Mouse (Mus musculus) kidney, postnatal 0 days (tissue): ENCODE results near the gene Arl2bp. TPM values are rescaled to one million over a fixed set of nuclear protein-coding genes. Genes with fewer than 3 reads are reported as not detected.

Source experiments
- ATAC-seq: fragments of 200-750 bp; cut with Nextera tagmentation; replicated peaks from 2 replicates; pipeline ENCODE4 v1.8.0; 2017; ENCODE audit warnings: low read depth, moderate number of reproducible peaks, moderate TSS enrichment, moderate library complexity; ENCODE audit not compliant: low FRiP score
- DNase-seq: peaks from one replicate; pipeline ENCODE4 v3.0.0-alpha.2; 2016; ENCODE audit warnings: low spot score
- H3K27ac ChIP-seq: fragments of 300-500 bp; sonication (generic); 2 replicates; pipeline ENCODE4 v1.5.1; 2014; ENCODE audit warnings: mild to moderate bottlenecking
- H3K27me3 ChIP-seq: fragments of 300-500 bp; sonication (generic); 2 replicates; pipeline ENCODE4 v1.6.1; 2014; ENCODE audit warnings: low read length, mixed read lengths; ENCODE audit not compliant: insufficient read depth
- H3K36me3 ChIP-seq: fragments of 300-500 bp; sonication (generic); 2 replicates; pipeline ENCODE4 v1.6.1; 2014; ENCODE audit warnings: low read length, mixed read lengths; ENCODE audit not compliant: insufficient read depth
- H3K4me1 ChIP-seq: fragments of 300-500 bp; sonication (generic); replicated peaks from 2 replicates; pipeline ENCODE4 v1.6.1; 2014; ENCODE audit warnings: antibody characterized with exemption, low read length, mixed read lengths; ENCODE audit not compliant: insufficient read depth
- H3K4me2 ChIP-seq: fragments of 300-500 bp; sonication (generic); 2 replicates; pipeline ENCODE4 v1.6.1; 2014; ENCODE audit warnings: mild to moderate bottlenecking, low read length, moderate library complexity, mixed read lengths
- H3K4me3 ChIP-seq: fragments of 300-500 bp; sonication (generic); replicated peaks from 2 replicates; pipeline ENCODE4 v1.5.1; 2014; ENCODE audit warnings: low read depth, low read length
- H3K9ac ChIP-seq: fragments of 300-500 bp; sonication (generic); 2 replicates; pipeline ENCODE4 v1.6.1; 2014; ENCODE audit warnings: low read depth, low read length
- H3K9me3 ChIP-seq: fragments of 300-500 bp; sonication (generic); replicated peaks from 2 replicates; pipeline ENCODE4 v1.6.1; 2016; ENCODE audit warnings: low read length, inconsistent platforms, mixed read lengths
- CTCF ChIP-seq: IDR thresholded peaks from 2 replicates; pipeline ENCODE4 v1.5.1; 2016; ENCODE audit warnings: antibody characterized with exemption, low read depth, mild to moderate bottlenecking, moderate library complexity
- WGBS: fragments of 180-500 bp; shearing (Covaris S2); extraction: QIAGEN DNeasy Blood & Tissue Kit; methylation state at CpG from one replicate; pipeline ENCODE4 v1.1.7; 2014; 5-methylcytosine and 5-hydroxymethylcytosine counted together
- polyA plus RNA-seq: library from polyadenylated mRNA; unstranded; fragments of >200 nt; fragmentation: Nextera tagmentation; extraction: Ambion mirVana; gene quantifications from 2 replicates; pipeline ENCODE4 v1.2.1, GENCODE M21; 2015

The Arl2bp gene
- polyA plus RNA-seq, 1 experiment from 2014 or later: 127 TPM

GRCm38 (mm10) chr8:94699366-94699765 lies 33.0 kb downstream of the Arl2bp start:
- Histone ChIP-seq H3K36me3 (no peaks in the 10 kb centered on the region), H3K9me3 (no peaks in the 10 kb centered on the region), H3K4me2 (no peak overlapping the region), H3K4me3 (no peak overlapping the region), H3K4me1 (0 out of 2 replicates have a peak, but pooled peaks cover 7% of the 10 kb centered on the region), H3K27me3 (peaks cover 27% of the 10 kb centered on the region), H3K9ac (no peak overlapping the region), H3K27ac (no peak overlapping the region)
- DNase-seq (no peak), ATAC-seq (no peak)
- WGBS: 71% methylated on average over 16 of the region's 16 CpGs
- no peak for TF ChIP-seq CTCF

DNA sequence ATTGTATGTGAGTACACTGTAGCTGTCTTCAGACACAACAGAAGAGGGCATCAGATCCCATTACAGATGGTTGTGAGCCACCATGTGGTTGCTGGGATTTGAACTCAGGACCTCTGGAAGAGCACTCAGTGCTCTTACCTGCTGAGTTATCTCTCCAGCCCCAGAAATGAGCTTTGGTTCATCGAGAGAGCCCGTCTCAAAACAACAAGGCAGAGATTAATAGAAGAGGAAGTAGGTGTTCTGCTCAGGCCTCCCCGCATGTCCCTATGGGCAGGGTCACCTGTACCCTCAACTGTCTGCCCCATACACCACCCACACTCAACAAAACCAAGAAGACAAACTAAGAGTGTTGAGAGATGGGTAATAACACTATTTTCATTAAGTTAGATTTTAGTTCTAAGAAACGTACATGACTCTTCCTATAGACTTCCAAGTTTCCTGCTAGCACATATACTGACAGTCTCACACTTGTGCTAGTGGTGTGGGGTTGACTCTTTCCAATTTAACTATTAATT lies 34.1 kb downstream of the Arl2bp start:
- 76% methylated on average over 4 of the region's 4 CpGs for WGBS
- H3K9ac ChIP-seq: no peak overlapping the region
- no peak for TF ChIP-seq CTCF

GRCm38 (mm10) chr8:94702156-94702555 lies 35.8 kb downstream of the Arl2bp start:
- Histone ChIP-seq H3K4me3 (no peak overlapping the region), H3K27ac (no peak overlapping the region), H3K27me3 (peaks cover 1% of the 10 kb centered on the region), H3K9ac (no peak overlapping the region), H3K36me3 (no peaks in the 10 kb centered on the region), H3K9me3 (no peaks in the 10 kb centered on the region), H3K4me1 (no peaks in the 10 kb centered on the region), H3K4me2 (no peak overlapping the region)
- no peak for TF ChIP-seq CTCF
- 80% methylated on average over 3 of the region's 3 CpGs for WGBS
- no peak for DNase-seq
- no peak for ATAC-seq

More for the DNA sequence above, 34.1 kb downstream of the Arl2bp start:
- ATAC-seq (no peak), DNase-seq (no peak)
- H3K4me1 ChIP-seq: 0 out of 2 replicates have a peak, but pooled peaks cover 7% of the 10 kb centered on the region
- H3K4me3 ChIP-seq: no peak overlapping the region
- no peaks in the 10 kb centered on the region for H3K36me3 ChIP-seq
- no peaks in the 10 kb centered on the region for H3K9me3 ChIP-seq
- no peak overlapping the region for H3K4me2 ChIP-seq
- H3K27ac ChIP-seq: no peak overlapping the region
- peaks cover 16% of the 10 kb centered on the region for H3K27me3 ChIP-seq

GRCm38 (mm10) chr8:94702844-94703813 lies 36.7 kb downstream of the Arl2bp start:
- peak; percentile 86 for TF ChIP-seq CTCF
- no peaks in the 10 kb centered on the region for H3K4me1 ChIP-seq
- H3K4me3 ChIP-seq: peak overlapping the region; percentile 36
- DNase-seq: peak; percentile 91
- under 1% methylated on average over 35 of the region's 35 CpGs for WGBS
- H3K27ac ChIP-seq: 0 out of 2 replicates have a peak overlapping the region, but pooled peaks have one; percentile 44
- H3K36me3 ChIP-seq: no peaks in the 10 kb centered on the region
- H3K9me3 ChIP-seq: no peaks in the 10 kb centered on the region
- H3K4me2 ChIP-seq: peak overlapping the region; percentile 55
- H3K27me3 ChIP-seq: no peaks in the 10 kb centered on the region
- ATAC-seq: peak; percentile 76
- H3K9ac ChIP-seq: no peak overlapping the region

DNA sequence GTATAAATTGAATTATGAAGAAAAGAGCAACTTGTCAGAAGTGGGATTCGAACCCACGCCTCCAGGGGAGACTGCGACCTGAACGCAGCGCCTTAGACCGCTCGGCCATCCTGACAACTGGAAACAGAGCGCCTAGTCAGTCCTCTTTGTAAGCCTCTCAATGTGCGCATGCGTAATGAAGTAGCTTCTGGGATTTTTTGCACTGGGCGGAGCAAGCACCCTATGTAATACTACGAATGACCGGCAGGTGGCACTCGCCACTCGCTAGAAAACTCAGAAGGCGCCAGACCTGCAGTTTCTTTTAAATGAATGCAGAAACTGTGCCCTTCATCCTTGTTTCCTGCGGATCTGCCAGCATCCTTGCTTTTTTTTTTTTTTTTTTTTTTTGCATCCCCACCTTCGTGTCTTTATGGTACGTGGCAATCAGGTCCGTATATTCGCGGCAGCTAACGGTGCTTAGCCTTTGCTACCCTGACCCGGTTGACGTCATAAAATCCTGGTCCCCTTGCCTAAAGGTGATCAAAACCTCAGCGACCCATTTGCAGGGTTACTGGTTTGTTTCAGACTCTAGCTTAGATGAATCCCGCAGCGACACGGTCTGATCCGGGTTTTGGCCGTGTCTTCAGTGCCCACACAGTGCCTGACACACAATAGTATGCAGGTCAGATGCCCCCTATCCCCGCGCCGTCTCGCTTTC lies 37.7 kb downstream of the Arl2bp start:
- peak; percentile 96 for TF ChIP-seq CTCF
- Histone ChIP-seq H3K27ac (no peak overlapping the region), H3K36me3 (no peaks in the 10 kb centered on the region), H3K4me2 (peak overlapping the region; percentile 52), H3K27me3 (no peaks in the 10 kb centered on the region), H3K9ac (no peak overlapping the region), H3K4me1 (no peaks in the 10 kb centered on the region), H3K4me3 (peak overlapping the region; percentile 16; the same call in 1 of the 2 replicates), H3K9me3 (no peaks in the 10 kb centered on the region)
- DNase-seq: peak; percentile 97
- peak; percentile 88 for ATAC-seq
- under 1% methylated on average over 35 of the region's 35 CpGs for WGBS

DNA sequence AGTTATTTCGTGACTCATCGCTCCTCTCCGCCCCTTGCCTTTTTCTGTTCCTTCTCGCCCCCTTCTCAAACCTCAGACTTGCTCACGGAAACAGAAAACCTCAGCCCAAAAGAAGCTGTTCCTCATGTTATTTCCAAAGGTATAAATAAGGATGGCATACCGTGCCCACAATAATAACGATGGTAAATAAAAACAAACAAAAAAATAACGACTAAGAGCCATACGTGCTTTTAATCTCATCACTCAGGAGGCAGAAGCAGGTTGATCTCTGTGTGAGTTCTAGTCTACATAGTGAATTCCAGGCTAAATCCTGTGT lies 38.2 kb downstream of the Arl2bp start:
- no peak for DNase-seq
- Histone ChIP-seq H3K4me2 (peak overlapping the region; percentile 52), H3K27ac (no peak overlapping the region), H3K36me3 (no peaks in the 10 kb centered on the region), H3K4me3 (peak overlapping the region; percentile 16; the same call in 1 of the 2 replicates), H3K4me1 (no peaks in the 10 kb centered on the region), H3K27me3 (no peaks in the 10 kb centered on the region), H3K9me3 (no peaks in the 10 kb centered on the region), H3K9ac (no peak overlapping the region)
- no peak for ATAC-seq
- no peak for TF ChIP-seq CTCF
- WGBS: 18% methylated on average over 9 of the region's 9 CpGs
